Mouse (Mus musculus) urinary bladder, postnatal 0 days (tissue): ENCODE measurements around the gene Dok5. TPM values are rescaled to one million over a fixed set of nuclear protein-coding genes. Genes with fewer than 3 reads are reported as not detected.

Experiments
- polyA plus RNA-seq: library from polyadenylated mRNA; unstranded; fragments of >200 nt; fragmentation: Nextera tagmentation; extraction: Ambion mirVana; gene quantifications from 2 replicates; pipeline ENCODE4 v1.2.1, GENCODE M21; 2015

Gene Dok5
- polyA plus RNA-seq = 0.69 and 0.77 TPM in 2 replicates

DNA sequence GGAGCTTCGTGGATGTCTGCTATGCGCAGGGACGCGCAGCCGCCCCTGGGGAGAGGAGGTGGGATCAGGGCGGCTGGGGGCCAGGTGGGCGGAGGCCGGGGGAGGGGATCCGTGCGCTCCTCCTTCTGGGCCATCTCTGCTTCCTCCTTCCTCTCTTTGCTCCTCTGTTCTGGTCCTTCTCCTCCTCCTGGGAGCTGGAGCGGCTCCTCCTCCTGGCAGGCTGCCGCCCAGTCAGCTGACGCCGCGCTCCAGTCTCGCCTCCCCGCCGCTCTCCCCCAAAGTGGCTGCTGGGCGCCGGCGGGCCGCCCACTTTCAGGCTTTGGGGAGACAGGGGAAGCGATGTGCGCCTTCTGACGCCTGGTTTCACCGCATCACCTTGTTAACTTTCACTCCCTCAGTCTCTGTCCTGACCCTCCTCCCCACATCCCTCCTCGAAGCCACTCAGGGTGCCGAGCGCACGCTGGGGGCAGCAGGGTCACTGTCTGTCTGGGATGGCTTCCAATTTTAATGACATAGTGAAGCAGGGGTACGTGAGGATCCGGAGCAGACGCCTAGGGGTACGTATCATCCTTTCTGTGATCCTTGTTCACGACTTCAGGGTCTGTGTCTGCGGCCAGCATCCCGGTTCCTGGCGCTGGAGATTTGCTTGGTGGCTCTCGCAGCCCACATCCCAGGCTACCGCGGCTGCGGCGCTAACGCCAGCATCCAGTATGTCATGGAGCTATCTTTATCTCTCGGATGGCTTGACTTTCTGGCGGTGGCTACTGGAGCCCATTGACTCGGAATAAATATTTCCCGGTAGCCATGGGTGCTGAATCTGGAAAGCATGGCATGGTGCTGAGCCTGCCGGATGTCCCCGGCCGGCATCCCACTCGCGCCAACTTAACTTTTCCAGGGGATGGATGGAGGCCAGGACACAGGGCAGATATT lies at the start of gene Dok5:
TSS of gene Dok5 (plus strand) at position 176 of the 930 bp plus-strand sequence.

Other genes with a start within 250 kb of the Dok5 start
- 54.3 and 85.9 TPM in 2 replicates for gene Pfdn4, start 235.4 kb upstream of the Dok5 start, polyA plus RNA-seq
- gene Cyp24a1, start 234.7 kb upstream of the Dok5 start, polyA plus RNA-seq = not detected in 2 replicates
- gene 4930470P17Rik, start 129.8 kb upstream of the Dok5 start, polyA plus RNA-seq = not detected in 2 replicates